ENCODE assay signal across 21 mouse cellular contexts in the genomic region with DNA sequence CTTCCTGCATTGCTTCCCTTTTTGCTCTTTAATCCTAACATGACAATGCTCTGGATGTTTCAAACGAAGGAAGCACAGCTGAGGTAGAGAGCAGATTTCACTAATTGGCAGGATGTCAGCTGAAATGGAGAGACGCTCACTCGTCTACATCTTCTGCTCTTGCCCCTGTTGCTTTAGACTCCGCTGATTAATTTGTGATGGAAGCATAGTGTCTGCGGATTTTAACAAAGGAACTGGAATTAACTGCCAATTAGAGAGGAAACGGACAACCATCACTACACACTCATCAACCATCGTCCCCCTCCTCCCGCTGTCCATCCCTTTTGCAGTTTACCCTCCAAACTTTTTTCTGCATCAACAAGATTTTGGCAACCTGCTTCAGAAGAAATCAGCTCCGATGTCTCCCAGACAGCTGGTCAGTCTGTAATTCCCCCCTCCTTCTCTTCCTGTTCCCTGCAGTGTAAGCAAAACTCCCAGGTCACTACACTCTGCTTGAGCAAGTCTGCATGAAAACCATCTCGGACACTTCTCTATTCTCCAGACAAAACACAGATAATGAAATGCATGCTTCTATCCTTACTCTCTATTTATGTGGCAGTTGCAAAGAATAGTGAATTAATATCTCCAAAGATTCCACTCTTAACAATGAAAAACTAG.
DNase-seq lines count a peak whose midpoint lies in the region; ATAC-seq and TF ChIP-seq lines count a peak whose summit lies in the region.
"Had no signal": no experiment of that assay in that cellular context is flagged by ENCODE, and none has a peak within 500 bp of the region (broad histone marks: within the 10 kb centered on the region; RNA-seq: fewer than 3 reads in every experiment).

No protein-coding gene starts in this region.

- no peaks in the 10 kb centered on the region for H3K36me3 ChIP-seq in kidney, embryonic 14.5 days (ENCODE audit: control insufficient read depth, insufficient read depth, low read length)
- no peaks in the 10 kb centered on the region for H3K36me3 ChIP-seq in kidney, adult 2 months (ENCODE audit: control insufficient read depth, insufficient read depth, low read length)
- H3K36me3 ChIP-seq in midbrain, embryonic 12.5 days = no peaks in the 10 kb centered on the region
- H3K36me3 ChIP-seq: embryonic facial prominence, embryonic 15.5 days; G1E; liver, embryonic 12.5 days; lung, embryonic 15.5 days; neural tube, embryonic 13.5 days had no signal

- no peak overlapping the region for H3K4me3 ChIP-seq in kidney, embryonic 14.5 days (ENCODE audit: low read length)
- no peak overlapping the region for H3K4me3 ChIP-seq in kidney, adult 2 months (ENCODE audit: insufficient read depth, low read depth, low read length)
- H3K4me3 ChIP-seq in midbrain, embryonic 12.5 days = no peak overlapping the region
- H3K4me3 ChIP-seq: embryonic facial prominence, embryonic 15.5 days; gastrocnemius, adult 2 months; liver, embryonic 12.5 days; lung, embryonic 15.5 days; neural tube, embryonic 13.5 days had no signal

- H3K9me3 ChIP-seq in kidney, embryonic 14.5 days (ENCODE audit: control insufficient read depth, low read length) = no peaks in the 10 kb centered on the region
- no peaks in the 10 kb centered on the region for H3K9me3 ChIP-seq in midbrain, embryonic 12.5 days
- H3K9me3 ChIP-seq: embryonic facial prominence, embryonic 15.5 days; G1E; liver, embryonic 12.5 days; lung, embryonic 15.5 days; neural tube, embryonic 13.5 days had no signal

- no peaks in the 10 kb centered on the region for H3K4me1 ChIP-seq in kidney, embryonic 14.5 days (ENCODE audit: control insufficient read depth, insufficient read depth, low read length)
- no peaks in the 10 kb centered on the region for H3K4me1 ChIP-seq in kidney, adult 2 months (ENCODE audit: control insufficient read depth, insufficient read depth, low read length)
- H3K4me1 ChIP-seq in midbrain, embryonic 12.5 days = peaks cover 8% of the 10 kb centered on the region; the same call in 1 of the 2 replicates
- H3K4me1 ChIP-seq: embryonic facial prominence, embryonic 15.5 days; liver, embryonic 12.5 days; lung, embryonic 15.5 days had no signal

- 41% methylated on average over 10 of the region's 10 CpGs for whole genome bisulfite sequencing in kidney, embryonic 14.5 days
- WGBS in kidney, adult 2 months = 25% methylated on average over 10 of the region's 10 CpGs
- 46% methylated on average over 10 of the region's 10 CpGs for WGBS in midbrain, embryonic 12.5 days

- peak overlapping the region; percentile 8; the same call in 1 of the 2 replicates for H3K4me2 ChIP-seq in kidney, embryonic 14.5 days (replicated peaks; ENCODE audit: low read depth, low read length)
- H3K4me2 ChIP-seq in midbrain, embryonic 12.5 days (replicated peaks) = 0 out of 2 replicates have a peak overlapping the region, but pooled peaks have one; percentile 13
- H3K4me2 ChIP-seq: embryonic facial prominence, embryonic 15.5 days; liver, embryonic 12.5 days; lung, embryonic 15.5 days; neural tube, embryonic 13.5 days had no signal

- DNase-seq in cerebellum, postnatal 10 days = peak; percentile 37 to 64
- DNase-seq in cerebellum, adult 11 months = no peak
- DNase-seq in kidney, adult 2 months = no peak
- DNase-seq in Muller cell, postnatal 12 days (ENCODE audit: inconsistent ontology term) = peak; percentile 72
- no peak for DNase-seq in adrenal gland, postnatal 4 days (ENCODE audit: low spot score in 2 of 2)
- no peak for DNase-seq in thymus, postnatal 25 days
- DNase-seq: adrenal gland, postnatal 10 days; cerebellum, adult 8-10 months; gastrocnemius, adult 2 months; heart, adult 11 months; heart, postnatal 4 days; kidney, adult 18-20 months; thymus, adult 18-20 months had no signal

- H3K27me3 ChIP-seq in kidney, embryonic 14.5 days (ENCODE audit: control insufficient read depth, insufficient read depth, low read length) = no peaks in the 10 kb centered on the region
- H3K27me3 ChIP-seq in kidney, adult 2 months (replicated peaks; ENCODE audit: control insufficient read depth, insufficient read depth, low read length) = no peaks in the 10 kb centered on the region
- no peaks in the 10 kb centered on the region for H3K27me3 ChIP-seq in midbrain, embryonic 12.5 days
- H3K27me3 ChIP-seq: embryonic facial prominence, embryonic 15.5 days; liver, embryonic 12.5 days; lung, embryonic 15.5 days; neural tube, embryonic 13.5 days had no signal

- TF ChIP-seq POLR2A in kidney, adult 2 months (IDR thresholded peaks at IDR 0.05; ENCODE audit: low read depth, low read length) = no peak

- ATAC-seq in kidney, embryonic 14.5 days (ENCODE audit: low FRiP score, low TSS enrichment) = no peak
- ATAC-seq in midbrain, embryonic 12.5 days (ENCODE audit: low FRiP score, low read depth) = no peak
- ATAC-seq: CD4-positive, CD25-positive, alpha-beta regulatory T cell, adult 4 months; liver, embryonic 12.5 days had no signal

- no peak overlapping the region for H3K9ac ChIP-seq in kidney, embryonic 14.5 days (ENCODE audit: low read depth, low read length)
- no peak overlapping the region for H3K9ac ChIP-seq in midbrain, embryonic 12.5 days (replicated peaks)
- H3K9ac ChIP-seq: embryonic facial prominence, embryonic 15.5 days; liver, embryonic 12.5 days; lung, embryonic 15.5 days; neural tube, embryonic 13.5 days had no signal

- no peak for TF ChIP-seq CTCF in kidney, adult 2 months (conservative IDR thresholded peaks at IDR 0.05; ENCODE audit: insufficient read depth, insufficient read length, low read depth, low read length)

- H3K27ac ChIP-seq in kidney, embryonic 14.5 days (ENCODE audit: low read depth, low read length) = no peak overlapping the region
- H3K27ac ChIP-seq in kidney, adult 2 months (ENCODE audit: insufficient read depth, low read depth, low read length) = no peak overlapping the region
- no peak overlapping the region for H3K27ac ChIP-seq in midbrain, embryonic 12.5 days (replicated peaks)
- H3K27ac ChIP-seq: embryonic facial prominence, embryonic 15.5 days; gastrocnemius, adult 2 months; liver, embryonic 12.5 days; lung, embryonic 15.5 days; neural tube, embryonic 13.5 days had no signal

Comparison
In these comparisons a context has a peak if more than half of its experiments do, and no peak if none do; other contexts are left out.
1. DNase-seq: peak in cerebellum, postnatal 10 days (2 of 2) and Muller cell, postnatal 12 days (single experiment); none in cerebellum, adult 11 months (single experiment), kidney, adult 2 months (single experiment), adrenal gland, postnatal 4 days (0 of 2) and thymus, postnatal 25 days (single experiment).